Mouse (Mus musculus): ENCODE measurements around the gene Map2.
A peak's percentile ranks its signal among the peaks of the same experiment; 100 is the strongest.

Gene Map2

DNA sequence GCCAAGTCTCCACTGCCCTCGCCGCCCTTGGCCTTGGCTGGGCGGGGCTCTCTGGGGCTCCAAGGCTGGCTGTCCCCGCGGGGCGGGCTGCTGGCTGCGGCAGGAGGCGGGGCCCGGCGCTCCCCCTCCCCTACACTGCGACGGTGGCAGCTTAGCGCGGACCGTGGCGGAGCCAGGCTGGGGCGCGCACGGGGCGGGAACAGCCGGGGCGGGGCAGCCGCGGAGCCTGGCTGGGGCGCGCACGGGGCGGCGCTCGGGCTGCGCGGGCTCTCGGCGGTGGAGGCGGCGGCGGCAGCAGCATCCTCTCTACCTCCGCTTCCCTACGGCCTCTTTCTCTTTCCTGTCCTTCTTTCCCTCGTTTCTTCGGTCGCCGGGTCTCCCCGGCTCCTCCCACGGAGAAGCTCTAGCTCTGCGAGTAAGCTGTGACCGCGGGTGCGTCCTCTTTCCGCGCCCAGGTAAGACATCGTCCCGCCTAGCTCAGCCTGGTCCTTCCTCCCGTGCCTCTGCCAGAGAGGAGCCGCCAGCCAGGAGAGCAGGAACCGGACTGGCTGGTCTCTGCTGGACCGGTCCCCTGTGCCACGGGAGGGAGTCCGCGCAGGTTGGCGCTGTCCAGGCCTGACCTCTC, at the start of gene Map2:
TSS of gene Map2 (plus strand) at position 233 of the 625 bp plus-strand sequence.
- peak; percentile 78 for DNase-seq (ENCODE audit: low read depth, low spot score)

DNA sequence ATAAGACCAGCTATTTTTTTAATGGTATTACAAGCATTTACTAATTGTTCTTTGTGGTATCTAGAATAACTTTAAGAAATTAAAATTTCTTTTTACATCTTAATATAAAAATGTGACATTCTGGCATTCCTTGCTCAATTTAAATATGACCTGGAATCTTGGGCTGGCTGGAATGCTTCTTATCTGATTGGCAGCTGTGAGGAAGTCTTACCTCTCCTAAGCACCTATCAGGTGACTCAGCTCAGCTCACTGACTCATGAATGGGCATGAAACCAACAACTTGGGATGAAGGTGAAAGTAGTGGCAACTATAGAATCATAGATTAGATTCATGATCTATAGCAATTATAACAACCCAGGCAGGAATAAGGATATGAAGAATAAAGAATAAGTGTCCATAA, 42.1 kb upstream of the Map2 start:
- DNase-seq (ENCODE audit: low read depth, low spot score) = no peak

DNA sequence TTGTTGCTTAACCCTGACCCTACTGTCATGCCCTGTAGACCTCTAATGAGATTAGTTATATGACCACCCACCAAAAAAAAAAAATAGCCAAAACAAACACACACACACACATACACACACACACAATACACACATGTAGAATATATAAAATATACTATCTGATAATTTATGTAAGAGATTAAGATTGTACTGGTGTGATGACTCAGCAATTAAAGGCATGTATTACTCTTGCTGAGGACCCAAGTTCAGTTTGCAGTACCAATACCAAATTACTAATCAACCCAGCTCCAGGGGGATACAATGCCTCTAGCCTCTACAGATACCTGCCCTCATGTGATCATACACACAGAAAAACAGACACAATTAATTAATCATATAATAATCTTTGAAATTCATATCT, 39.7 kb upstream of the Map2 start:
- DNase-seq (ENCODE audit: low read depth, low spot score) = no peak

DNA sequence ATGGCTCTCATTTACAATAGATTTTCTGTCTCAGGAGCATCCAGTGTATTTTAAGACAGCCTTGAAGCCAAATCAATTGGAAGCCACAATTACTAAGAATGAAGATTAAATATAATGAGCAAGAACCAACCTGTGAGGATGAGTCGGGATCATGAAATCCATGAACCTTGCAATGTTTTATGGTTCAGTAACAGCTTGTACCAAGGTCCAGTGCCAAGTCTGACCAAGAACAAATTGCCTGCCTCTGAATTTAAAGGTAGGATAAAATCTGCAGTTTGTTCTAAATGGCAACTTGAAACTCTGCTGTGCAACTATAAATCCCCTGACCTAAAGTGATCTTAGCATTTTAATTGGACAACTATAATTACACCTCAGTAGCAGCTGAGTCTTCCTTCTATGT, 34.4 kb upstream of the Map2 start:
- DNase-seq (ENCODE audit: low read depth, low spot score) = no peak

DNA sequence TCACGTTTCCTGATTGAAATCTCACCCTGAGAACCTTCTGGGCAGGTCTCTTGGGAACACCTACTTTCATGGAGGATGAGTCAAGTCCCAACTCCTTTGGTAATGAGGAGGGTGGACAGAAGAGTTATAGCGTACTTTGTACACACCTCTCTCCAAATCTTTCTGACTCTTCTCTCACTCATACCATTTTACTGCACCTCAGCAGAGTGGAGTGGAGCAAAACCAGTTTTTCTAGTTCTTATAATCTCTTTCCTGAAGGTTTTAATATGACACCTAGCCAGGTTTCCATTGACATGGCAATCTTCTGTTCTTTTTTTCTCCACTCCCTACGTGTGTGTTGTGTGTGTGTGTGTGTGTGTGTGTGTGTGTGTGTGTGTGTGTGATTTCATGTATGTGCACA, 29.9 kb upstream of the Map2 start:
- DNase-seq (ENCODE audit: low read depth, low spot score) = no peak

DNA sequence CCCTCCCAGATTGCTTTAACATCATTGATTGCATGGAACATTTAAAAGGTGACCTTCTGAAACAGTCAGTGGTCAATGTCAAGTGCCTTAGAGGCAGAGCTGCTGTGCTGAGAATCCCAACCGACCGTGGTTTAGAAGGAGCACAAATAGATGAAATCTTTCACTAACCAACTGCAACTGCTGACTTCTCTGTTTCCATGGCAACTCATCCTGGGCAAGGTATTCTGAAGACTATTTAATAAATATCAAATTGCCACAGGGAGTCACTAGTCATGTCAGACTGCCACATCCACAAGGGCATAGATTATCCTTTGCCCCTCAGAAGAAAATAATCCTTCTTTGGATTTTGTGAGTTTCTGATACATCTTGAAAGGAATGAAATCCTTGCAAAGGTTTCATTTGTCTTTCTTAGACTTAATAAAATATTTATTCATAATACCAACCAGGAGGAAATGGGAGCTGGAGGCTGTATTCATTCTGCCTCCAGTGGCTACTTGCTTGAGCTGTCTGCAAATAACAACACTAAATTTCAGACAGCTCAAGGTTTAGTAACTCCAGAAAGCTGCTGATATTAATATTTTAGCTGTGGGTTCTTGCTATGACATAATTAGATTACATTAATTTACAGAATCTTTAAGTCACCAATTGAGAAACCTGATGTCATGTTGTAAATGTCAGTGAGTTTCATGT, 26.1 kb upstream of the Map2 start:
- no peak for DNase-seq (ENCODE audit: low read depth, low spot score)

DNA sequence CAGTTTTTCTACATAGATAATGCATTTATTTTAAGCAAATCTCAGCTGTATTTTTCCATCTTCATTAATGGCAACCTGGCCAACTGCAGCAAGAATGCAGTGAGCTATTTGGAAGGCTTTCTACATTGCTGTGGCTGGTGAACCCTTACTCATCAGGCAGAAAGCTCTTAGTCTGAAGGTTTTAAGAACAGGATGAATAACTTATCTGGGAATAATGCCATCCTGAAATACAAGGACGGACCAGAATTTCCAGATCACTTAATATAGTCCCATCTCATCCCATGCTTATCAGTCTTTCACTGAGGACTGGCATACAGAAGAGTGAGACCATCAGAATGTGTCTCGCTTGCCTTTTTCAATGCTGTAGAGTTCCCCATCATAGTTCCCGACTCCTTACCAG, 24.3 kb upstream of the Map2 start:
- DNase-seq (ENCODE audit: low read depth, low spot score) = no peak

DNA sequence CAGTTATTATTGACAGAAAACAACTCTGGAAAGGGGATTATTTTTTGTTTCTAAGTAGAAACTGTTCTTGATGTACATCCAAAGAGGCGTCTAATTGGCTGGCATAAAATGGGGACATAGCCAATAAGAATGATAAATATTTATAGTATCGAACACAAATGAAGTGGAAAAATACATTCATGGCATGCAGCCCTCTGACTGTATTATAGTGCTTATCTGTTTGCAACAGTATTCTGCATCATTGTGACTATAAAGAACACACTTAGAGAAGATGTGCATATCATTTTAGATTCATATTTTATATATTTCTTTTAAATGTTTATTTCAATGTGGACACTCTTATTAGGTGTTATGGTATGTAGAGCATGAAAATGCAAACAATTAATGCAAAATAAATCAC, 17.9 kb upstream of the Map2 start:
- no peak for DNase-seq (ENCODE audit: low read depth, low spot score)

DNA sequence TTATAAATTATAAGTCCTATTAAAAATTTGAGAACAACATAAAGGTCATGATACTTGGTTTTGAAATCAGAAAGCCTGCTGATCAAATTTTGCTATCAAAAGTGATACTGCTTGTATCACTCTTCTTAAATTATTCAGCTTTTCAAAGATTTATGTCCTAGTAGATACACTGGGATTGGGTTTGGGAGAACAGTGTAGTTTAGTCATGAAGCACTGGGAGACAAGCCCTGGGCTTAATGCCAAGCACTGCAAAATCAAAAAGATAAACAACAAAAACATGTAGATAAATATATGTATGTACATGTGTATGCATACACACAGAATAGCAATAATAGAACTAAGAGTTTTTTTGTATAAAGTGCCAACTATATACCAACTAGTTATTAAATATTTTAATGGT, 17.5 kb upstream of the Map2 start:
- DNase-seq (ENCODE audit: low read depth, low spot score) = no peak

DNA sequence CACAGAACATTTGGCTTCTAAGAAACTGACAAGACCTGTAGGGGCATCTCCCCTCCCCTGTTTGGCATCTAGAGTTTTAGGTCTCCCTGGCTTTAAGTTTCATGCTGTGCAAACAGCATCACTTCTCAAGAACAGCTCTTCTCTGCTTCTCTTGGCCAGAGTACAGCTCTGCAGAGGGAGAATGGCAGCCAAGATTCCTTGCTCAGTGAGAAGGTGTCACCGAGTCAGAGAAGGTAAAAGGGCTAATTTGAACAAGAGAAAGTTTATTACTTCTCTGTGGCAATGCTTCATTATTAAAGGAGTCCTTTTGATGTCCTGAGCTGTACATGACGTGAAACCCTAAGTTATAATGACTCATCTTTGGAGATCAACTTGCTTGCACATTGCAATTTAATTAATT, 10.4 kb upstream of the Map2 start:
- no peak for DNase-seq (ENCODE audit: low read depth, low spot score)

DNA sequence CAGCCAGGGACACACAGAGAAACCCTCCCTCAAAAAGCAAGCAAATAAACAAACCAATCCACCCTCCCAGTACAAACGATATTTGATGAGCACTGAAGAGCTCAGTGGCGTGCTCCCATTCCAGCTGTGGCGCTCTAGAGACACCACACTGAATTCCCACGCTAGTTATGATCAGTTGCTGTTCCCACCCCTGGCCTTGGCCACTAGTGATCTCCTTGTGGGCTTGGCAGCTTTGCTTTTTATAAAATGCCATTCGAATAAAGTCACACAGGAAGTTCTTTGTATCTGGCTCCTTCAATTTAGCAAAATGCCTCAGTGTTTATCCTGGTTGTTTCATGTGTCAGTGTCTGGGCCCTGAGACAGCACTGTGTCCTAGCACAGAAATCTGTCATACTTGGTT, 6.4 kb upstream of the Map2 start:
- no peak for DNase-seq (ENCODE audit: low read depth, low spot score)

DNA sequence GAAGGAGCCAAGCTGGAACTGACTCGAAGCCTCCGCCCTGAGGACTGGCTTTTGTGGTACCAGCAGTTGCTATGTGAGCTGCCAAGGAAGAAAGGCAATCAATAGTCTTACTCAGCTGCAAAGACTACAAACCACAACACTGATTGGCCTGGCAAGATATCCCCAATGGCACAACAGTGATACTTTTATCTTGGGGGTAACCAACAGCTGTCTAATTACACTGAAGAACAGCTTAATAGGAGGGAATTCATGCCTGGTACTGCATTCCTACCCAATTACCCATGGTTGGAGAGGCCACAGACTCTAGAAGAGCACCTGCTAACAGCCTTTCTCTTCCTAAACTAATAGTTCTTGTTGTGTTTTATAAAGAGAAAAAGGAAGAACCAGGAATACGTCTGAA, 2.9 kb upstream of the Map2 start:
- no peak for DNase-seq (ENCODE audit: low read depth, low spot score)

DNA sequence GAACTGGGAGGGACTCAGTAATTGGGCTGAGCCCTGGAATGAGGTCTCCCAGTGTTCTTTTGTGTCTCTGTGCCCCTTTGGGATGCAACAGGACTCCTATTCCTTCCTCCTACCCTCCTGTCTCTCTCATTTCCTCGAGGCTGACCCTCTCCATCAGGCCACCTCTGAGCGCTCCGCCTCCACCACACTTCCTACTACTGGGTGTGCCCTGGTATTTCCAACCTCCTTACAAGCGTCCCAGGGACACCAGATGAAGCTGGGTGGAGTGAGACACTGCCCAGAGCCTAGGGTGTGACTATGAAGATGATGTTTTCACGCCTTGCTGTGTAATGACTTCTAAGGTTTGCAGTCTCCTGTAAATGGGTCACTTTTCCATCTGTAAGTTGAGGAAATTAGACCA, 1.4 kb upstream of the Map2 start:
- DNase-seq (ENCODE audit: low read depth, low spot score) = no peak

DNA sequence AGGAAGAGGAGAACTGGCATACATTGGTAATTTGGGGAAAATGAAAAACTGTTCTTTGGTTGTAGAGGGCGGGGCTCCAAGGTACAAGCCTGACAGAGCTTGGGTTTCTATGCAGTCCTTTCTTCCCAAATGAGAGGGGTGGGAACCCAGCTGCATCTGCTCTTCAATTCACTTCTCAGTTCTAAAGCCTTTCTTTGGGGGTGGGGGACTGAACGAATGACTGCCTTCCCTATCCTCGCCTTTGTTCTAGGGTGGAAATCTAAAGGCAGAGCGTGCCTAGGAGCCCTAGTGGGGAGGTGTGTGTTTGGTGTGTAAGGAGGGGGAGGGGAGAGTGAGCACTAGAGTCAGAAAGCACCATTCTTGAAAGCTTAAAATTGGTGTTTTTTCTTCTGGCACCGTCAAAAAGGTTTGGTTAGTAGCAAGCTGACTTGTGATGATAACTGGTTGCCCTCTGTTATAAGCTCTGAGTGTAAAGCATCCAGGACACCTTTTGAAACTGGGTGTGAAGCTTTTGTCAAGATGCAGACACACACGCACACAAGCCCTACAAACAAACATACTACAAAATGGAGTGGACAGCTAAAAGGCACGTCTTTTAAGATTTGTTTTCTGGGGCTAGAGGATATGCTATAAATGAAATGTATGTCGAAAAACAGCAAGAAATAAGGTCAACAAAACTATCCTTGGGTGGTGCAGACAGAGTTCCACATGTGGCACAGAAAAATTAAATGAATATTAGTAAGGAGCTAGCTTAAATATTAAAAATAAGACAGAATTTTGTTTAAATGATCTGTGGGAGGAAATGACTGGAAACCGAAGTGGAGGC, 1.2 kb downstream of the Map2 start:
- DNase-seq (ENCODE audit: low read depth, low spot score) = no peak

DNA sequence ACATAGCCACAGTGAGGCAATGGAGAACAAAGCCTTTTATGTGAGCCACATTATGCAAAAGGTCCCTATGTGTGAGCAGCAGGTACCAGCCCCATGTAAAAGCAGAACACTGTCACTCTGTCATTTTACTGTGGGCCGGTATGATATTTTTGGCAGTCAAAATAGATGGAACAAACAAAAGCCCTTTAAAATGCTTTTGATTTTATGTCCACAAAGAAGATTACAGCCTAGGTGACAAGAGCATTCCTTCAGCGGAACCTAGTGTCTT, 1.7 kb downstream of the Map2 start:
- DNase-seq (ENCODE audit: low read depth, low spot score) = no peak

DNA sequence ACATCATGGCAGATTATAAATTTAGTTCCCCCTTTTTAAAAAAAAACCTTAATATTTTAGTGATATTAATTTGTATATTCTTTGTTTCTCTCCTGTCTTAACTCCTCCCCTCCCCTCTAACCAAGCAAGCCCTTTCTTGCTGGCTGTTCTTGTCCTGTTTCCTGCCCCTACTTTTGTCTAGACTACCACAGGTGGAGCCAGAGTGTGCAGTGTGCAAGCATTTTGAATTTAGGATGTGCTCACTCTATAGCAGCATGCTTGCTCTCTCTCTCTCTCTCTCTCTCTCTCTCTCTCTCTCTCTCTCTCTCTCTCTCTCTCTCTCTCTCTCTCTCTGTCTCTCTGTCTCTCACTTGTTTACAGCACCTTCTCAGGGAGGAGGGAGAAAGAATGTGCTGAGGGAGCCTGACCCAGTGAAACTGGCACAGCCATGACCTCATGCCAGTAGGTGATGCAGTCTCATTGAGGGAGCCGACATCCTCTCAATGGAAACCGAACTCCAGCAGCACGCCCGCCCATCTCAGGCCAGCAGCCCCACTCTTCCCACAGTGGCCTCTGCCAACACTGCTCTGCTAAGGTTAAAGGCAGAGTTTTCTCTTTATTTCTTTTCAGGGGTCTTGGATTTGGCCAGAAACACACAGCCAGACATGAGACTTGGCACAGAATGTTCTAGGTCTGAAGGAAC, 2.6 kb downstream of the Map2 start:
- no peak for DNase-seq (ENCODE audit: low read depth, low spot score)

DNA sequence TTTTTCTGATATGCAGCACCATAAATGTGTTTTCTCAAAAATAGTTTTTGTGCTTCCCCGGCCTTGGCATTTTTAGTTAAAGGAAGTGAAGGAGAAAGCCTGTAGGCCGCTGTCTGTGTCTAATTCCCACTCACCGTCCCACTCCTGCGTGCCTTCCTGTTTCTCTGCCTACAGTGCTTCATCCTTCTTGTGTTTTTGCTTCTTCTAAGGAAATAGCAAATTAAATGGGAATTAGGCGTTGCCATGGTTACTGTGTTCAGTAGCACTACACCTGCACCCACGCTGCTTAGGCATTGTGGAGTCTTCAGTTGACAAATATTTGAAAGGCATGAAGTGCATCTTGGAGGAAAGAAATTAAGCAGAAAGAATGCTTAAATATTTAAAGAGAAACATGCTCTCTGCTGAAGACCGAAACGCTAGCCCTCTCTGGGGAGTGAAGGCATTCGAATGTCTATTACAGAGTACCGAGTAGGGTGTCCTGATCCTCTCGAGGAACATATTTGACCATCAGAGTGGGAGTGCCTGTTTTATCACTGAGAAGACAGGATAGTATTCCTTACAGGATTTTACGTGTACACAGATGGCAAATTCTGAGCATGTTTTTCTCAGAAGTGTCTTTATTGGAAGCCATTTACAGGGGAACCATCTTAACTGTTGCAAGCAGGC, 12.1 kb downstream of the Map2 start:
- DNase-seq (ENCODE audit: low read depth, low spot score) = no peak

DNA sequence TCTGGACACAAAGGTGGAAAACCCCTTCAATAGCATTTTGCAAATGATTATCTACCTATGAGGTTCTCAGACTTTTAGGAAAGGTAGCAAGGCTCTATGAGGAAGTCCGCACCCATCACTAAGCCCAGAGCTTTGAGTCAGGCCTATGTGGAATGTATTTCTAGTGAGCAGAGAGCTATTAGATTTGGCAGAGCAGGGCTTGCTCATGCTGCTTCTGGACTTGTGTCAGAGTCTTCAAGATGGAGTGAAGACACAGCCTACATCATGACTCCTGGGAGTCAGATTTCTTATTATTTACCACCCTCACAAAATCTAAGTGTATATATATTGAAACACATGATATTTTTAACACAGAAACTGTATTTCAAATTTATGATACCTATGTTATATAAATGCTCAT, 17.3 kb downstream of the Map2 start:
- no peak for DNase-seq (ENCODE audit: low read depth, low spot score)

DNA sequence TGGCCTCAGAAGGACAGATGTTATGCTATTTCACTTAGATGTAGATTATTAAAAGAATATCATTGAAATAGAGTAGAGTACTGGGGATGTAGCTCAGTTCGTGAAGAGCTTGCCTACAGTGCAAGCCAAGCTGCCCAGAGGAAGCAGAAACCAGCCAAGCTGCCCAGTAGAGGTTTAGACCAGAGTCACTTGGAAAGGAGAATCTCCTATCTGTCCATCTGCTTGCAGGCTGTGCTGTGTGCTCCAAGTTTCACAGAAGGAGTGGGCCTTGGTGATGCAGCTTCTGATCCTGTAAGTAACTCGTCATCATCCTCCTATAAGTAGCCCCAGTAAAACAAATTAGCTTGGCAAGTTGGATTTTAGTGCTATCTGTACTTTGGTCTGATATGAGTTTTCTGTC, 17.8 kb downstream of the Map2 start:
- no peak for DNase-seq (ENCODE audit: low read depth, low spot score)

DNA sequence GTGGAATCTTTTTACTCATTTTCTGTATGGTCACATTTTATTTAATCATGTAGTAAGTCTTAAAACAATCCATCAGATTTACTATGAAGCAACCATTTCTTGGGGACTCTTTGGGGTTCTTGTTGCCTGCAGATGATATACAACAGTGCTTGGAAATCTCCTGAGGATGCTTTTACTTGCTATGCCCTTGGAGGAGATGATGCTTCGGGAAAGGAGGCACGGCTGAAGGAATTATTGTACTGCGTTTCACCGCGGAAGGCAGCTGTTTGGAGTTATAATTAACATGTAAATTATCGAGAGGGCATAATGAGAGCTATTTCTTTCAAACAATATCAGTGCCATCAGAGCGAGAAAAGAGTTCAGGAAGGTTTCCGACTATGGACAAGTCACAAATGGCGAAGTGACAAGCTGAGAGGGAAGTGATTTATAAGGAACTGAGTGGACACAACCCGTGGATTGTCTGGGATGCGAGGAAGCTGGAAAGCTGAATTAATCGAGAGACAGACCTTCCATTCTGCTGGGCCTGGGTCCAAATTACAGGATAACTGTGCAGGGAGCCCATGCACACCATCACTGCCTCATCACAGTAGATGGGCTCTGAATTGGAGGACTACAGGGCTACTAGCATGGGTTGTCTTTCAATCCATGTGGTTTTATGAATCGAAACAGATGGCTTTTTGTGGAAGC, 20.1 kb downstream of the Map2 start:
- no peak for DNase-seq (ENCODE audit: low read depth, low spot score)

DNA sequence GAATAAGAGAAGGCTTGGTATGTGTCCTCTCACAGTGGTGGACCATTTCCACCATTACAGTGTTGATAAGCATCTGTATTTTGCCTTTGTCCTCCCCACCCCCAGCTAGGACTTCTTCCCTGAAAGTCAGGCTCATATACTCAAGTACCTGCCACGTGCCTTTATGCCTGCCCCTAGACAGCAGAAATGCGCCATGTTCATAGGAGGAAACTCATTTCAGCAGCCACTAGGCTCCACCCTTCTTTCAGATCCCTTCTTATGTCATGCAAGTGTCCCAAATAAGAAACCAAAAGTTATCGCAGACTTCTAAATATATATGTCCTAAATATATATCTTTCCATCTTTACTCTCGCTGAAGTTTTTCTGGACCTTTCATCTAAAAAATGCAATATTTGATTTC, 21.2 kb downstream of the Map2 start:
- no peak for DNase-seq (ENCODE audit: low read depth, low spot score)

DNA sequence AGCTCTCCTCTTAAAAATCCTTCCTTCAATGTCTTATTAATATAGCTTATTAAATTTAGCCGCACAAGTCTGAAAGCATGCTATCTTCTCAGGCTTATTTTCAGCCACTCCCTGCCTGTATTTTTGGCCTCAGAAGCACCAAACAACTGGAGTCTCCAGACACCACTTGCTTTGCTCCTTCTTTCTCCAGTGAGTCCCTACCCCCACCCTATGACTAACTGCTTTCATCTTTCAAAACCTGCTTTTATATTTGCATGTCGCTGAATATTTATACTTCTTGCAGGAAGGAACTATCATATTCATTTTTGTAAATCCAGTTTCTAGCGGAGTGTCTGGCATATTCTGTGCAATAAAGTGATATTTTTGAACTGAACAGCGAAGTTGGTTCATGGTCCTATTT, 21.6 kb downstream of the Map2 start:
- DNase-seq (ENCODE audit: low read depth, low spot score) = no peak
